Mouse (Mus musculus) stomach, postnatal 0 days (tissue): Measurements from ENCODE around the gene Ctsc.

Experiments
- CTCF ChIP-seq: IDR thresholded peaks from 2 replicates; pipeline ENCODE4 v1.5.1; 2016; ENCODE audit warnings: antibody characterized with exemption, low read depth, mild to moderate bottlenecking, moderate library complexity
- EP300 ChIP-seq: optimal IDR thresholded peaks from 2 replicates; pipeline ENCODE3; 2016; ENCODE audit warnings: antibody characterized with exemption

GRCm38 (mm10) chr7:88285276-88285675 lies 7.4 kb downstream of the Ctsc start:
- TF ChIP-seq EP300 (no peak), CTCF (no peak)
